In the genomic region with DNA sequence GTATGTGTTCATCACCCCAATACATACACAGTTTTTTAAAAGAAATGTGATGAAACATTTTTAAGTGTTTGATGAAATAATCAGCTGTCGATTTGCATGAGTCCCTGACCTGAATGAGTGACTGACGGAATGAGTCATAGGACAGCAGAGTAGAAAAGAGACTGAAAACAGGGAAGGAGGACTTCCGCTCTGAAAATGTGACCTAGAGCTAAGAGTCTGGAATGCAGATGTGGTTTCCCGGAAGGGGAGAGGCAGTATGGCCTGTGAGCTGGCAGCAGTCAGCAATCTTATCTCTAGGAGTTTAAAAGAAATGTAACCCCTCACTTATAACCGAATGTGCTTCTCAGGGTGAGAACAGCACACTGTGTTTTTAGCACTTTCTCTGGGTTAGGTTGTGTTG, we compare ENCODE assay signal across 24 mouse cellular contexts.
"Had no signal": no experiment of that assay in that cellular context is flagged by ENCODE, and none has a peak within 500 bp of the region (broad histone marks: within the 10 kb centered on the region; RNA-seq: fewer than 3 reads in every experiment).

No protein-coding gene starts in this region.

- H3K9ac ChIP-seq: heart, embryonic 12.5 days; hindbrain, embryonic 12.5 days; hindbrain, embryonic 14.5 days; intestine, embryonic 15.5 days; limb, embryonic 13.5 days; limb, embryonic 15.5 days; liver, embryonic 12.5 days had no signal

- H3K4me2 ChIP-seq: heart, embryonic 12.5 days; hindbrain, embryonic 12.5 days; hindbrain, embryonic 14.5 days; intestine, embryonic 15.5 days; limb, embryonic 13.5 days; limb, embryonic 15.5 days; liver, embryonic 12.5 days had no signal

- H3K4me3 ChIP-seq: heart, embryonic 10.5 days; heart, embryonic 12.5 days; hindbrain, embryonic 10.5 days; hindbrain, embryonic 12.5 days; intestine, embryonic 15.5 days; layer of hippocampus, adult 2 months; left cerebral cortex, adult 2 months; limb, embryonic 13.5 days; limb, embryonic 15.5 days; liver, embryonic 12.5 days had no signal

- H3K36me3 ChIP-seq: heart, embryonic 10.5 days; heart, embryonic 12.5 days; hindbrain, embryonic 10.5 days; hindbrain, embryonic 12.5 days; intestine, embryonic 15.5 days; limb, embryonic 13.5 days; limb, embryonic 15.5 days; liver, embryonic 12.5 days had no signal

- DNase-seq: gastrocnemius, postnatal 14 days; gastrocnemius, postnatal 36 days; heart, adult 18-20 months; heart, postnatal 10 days; heart, postnatal 4 days; kidney, adult 18-20 months; kidney, adult 8-10 months; kidney, postnatal 10 days; kidney, postnatal 25 days; kidney, postnatal 4 days had no signal

- ATAC-seq: hindbrain, embryonic 16.5 days; inflammation-experienced regulatory T-cells, adult 6 months; intestine, embryonic 15.5 days; intestine, postnatal 0 days; liver, embryonic 12.5 days had no signal

- H3K9me3 ChIP-seq: heart, embryonic 10.5 days; heart, embryonic 12.5 days; hindbrain, embryonic 10.5 days; hindbrain, embryonic 12.5 days; intestine, embryonic 15.5 days; limb, embryonic 13.5 days; limb, embryonic 15.5 days; liver, embryonic 12.5 days had no signal

- H3K4me1 ChIP-seq: heart, embryonic 10.5 days; heart, embryonic 12.5 days; hindbrain, embryonic 10.5 days; hindbrain, embryonic 12.5 days; intestine, embryonic 15.5 days; limb, embryonic 15.5 days; liver, embryonic 12.5 days had no signal

- H3K27ac ChIP-seq: heart, embryonic 10.5 days; hindbrain, embryonic 10.5 days; hindbrain, embryonic 12.5 days; hindbrain, embryonic 14.5 days; intestine, embryonic 15.5 days; layer of hippocampus, adult 2 months; left cerebral cortex, adult 2 months; limb, embryonic 13.5 days; limb, embryonic 15.5 days; liver, embryonic 12.5 days had no signal

- H3K27me3 ChIP-seq: heart, embryonic 12.5 days; hindbrain, embryonic 12.5 days; intestine, embryonic 15.5 days; limb, embryonic 13.5 days; limb, embryonic 15.5 days; liver, embryonic 12.5 days had no signal
